Mouse (Mus musculus) adrenal gland, adult 8-10 months (tissue): ENCODE measurements at regions not wholly inside any gene's neighbourhood (a gene's known extent, or its start where the extent isn't known, plus 50 kb on each side); places are given as distances from the start of the nearest gene placed in this dataset.

Experiments used
- DNase-seq: peaks from one replicate; pipeline ENCODE4 v3.0.0; 2022

- DNase-seq: no peak
Observed at GRCm38 (mm10) chr9:67165486-67165885, 116.3 kb upstream of the Tpm1 start.

DNA sequence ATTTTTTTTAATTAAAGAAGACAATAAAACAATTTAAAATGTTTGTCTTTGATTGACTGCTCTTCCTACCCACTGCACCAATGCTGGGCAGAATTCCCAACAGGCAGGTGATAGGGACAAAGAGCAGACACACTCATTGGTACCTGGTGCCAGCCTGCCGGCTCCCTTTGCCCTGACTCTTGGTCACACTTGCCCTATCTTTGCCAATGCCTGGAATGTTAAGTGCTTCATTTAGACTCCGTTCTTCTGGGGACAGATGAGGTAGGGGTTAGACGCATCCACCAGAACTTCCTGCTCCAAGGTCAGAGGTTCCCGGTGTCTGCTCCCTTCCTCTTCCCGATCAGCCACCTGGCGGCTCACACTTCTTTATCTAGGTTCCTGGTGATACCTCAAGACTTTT, 114.5 kb upstream of the Tpm1 start:
- no peak for DNase-seq

DNA sequence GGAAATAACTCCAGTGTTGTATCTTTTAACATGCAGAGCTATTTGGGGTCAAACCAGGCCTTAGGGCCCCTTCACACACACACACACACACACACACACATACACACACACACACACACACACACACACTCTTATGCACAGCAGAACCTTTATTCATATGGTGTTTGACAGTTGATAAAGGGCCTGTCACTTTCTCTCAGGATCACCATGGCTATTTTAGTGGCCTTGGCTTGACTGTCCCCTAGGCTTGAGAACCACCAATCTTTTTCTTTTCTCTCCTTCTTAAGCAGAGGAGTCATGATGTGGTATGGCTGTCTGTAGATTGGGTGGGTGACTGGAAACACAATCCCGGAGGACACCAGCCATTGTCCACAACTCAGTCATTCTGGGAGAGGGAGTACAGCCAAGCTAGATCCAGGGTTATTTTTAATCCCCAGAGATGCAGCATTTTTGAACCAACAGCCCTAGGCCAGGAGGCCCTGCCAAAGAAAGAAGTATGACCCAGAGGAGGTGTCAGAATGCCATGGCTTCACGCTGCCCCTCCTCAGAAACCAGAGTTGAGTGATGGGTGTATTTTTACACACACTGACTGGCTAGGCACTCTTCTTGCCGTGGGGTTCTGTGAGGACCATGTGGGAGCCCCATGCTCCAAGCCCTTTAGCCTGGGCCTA, 111.7 kb upstream of the Tpm1 start:
- DNase-seq: no peak

DNA sequence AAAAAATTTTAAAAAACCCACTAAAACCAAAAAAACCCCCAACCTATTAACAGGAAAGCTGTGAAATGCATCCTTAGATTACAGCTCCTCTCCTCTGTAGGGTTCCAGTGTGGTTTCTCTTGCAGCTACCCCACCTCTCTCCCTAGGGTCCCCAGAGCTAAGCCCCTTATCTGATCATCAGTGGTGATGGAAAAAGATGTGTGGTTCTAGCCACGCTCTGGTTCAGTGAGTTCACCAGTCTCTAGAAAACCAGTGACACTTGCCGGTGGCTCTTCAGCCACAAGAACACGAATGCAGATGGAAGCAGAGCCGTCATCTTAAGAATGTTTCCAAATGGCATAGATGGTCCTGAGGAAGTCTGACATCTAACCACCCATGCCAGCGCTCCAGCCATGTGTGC, 111.1 kb upstream of the Tpm1 start:
- DNase-seq: no peak

GRCm38 (mm10) chr9:67156590-67157259, 107.5 kb upstream of the Tpm1 start:
- peak; percentile 44 for DNase-seq

- DNase-seq: no peak
Observed at GRCm38 (mm10) chr9:67154062-67154461, 104.9 kb upstream of the Tpm1 start.

- no peak for DNase-seq
Observed at GRCm38 (mm10) chr9:67153333-67153732, 104.1 kb upstream of the Tpm1 start.

- no peak for DNase-seq
Observed at GRCm38 (mm10) chr9:67147656-67148055, 98.5 kb upstream of the Tpm1 start.

GRCm38 (mm10) chr9:67145392-67145791, 96.2 kb upstream of the Tpm1 start:
- no peak for DNase-seq

DNA sequence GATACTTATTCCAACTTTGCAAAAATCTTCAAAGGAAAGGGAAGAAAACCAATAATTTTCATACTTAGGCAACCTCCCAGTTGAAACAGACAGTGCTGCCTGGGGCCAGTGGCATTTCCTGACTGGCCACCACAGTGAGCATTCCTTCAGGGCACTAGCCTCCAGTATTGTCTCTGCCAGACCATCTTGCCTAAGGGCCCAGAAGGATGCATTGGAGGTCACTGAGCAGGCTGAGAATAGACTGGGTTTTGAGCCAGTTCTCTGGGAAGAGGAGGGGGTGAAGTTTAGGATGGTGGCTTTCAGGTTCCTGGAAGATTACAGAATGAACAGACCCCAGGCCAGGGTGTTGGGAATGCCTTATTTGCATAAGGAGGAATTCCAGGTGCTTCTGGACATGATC, 95.3 kb upstream of the Tpm1 start:
- no peak for DNase-seq

DNA sequence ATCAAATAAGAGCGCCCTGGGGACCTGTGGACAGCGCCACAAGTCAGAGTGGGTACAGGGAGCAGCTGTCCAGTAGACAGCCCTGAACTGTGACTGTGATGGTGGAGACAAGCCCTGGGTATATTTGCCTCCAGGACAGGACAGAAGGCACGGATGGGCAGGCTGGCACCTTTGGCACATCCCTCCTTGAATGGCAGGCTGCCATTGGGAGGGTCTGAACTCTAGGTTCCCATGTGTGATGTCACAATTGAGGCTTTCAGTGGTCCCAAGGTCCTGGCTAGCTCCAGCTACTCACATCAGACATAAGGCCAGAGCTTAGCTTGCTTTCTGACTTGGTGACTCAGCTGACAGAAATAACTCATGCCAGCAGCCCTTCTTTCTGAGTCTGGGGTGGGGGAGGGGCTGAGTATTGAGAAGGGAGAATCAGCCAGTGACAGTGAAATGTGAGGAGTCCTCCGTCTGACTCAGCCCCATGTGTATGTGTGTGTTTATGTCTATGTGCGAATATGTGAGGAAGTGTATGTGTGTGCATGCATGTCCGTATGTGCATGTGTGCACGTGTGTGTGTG, 91.2 kb upstream of the Tpm1 start:
- peak; percentile 68 for DNase-seq

- DNase-seq: no peak
Observed at GRCm38 (mm10) chr9:67137681-67138080, 88.5 kb upstream of the Tpm1 start.

- DNase-seq: no peak
Observed at GRCm38 (mm10) chr9:67137141-67137540, 87.9 kb upstream of the Tpm1 start.

DNA sequence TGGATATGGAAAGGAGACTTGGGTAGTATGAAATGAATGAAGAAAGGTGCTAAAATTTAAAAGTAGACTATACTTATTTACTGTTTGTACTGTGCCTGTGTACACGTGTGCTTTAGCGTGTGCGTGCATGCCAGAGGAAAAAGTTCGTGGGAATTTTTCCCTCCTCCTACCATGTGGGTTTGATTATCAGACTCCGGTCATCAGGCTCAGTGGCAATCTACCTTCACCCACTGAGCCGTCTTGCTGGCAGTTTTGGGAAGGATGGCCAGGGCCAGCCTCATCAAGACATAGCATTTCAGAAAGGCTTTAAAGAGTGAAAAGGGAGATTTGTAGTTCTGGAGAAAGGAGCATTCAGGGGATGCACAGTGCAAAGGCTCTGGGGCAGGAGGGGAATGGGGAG, 87.0 kb upstream of the Tpm1 start:
- DNase-seq: no peak

GRCm38 (mm10) chr9:67134378-67134777, 85.2 kb upstream of the Tpm1 start:
- DNase-seq: no peak

GRCm38 (mm10) chr9:67132370-67132769, 83.2 kb upstream of the Tpm1 start:
- no peak for DNase-seq

- no peak for DNase-seq
Observed at GRCm38 (mm10) chr9:67130730-67131440, 81.7 kb upstream of the Tpm1 start.

DNA sequence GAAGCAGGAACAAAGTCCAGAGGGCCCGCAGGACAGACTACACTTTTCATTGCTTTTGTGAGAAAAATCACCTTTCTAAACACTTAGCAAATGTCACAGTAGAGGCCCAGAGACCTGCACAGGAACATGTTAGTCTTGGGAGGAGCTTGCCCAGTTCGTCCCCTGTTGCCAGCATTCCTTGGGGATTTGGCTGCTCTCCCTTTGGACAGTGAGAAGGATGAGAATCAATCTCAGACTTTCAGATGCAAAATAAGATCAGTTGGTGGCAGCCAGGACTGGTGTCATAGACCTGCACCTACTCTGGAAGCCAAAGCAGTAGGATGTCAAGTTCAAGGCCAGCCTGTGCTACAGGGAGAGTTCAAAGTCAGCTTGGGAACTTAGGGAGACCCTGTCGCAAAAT, 80.7 kb upstream of the Tpm1 start:
- DNase-seq: no peak

- DNase-seq: no peak
Observed at GRCm38 (mm10) chr9:67129095-67129494, 79.9 kb upstream of the Tpm1 start.

GRCm38 (mm10) chr9:67121691-67122090, 72.5 kb upstream of the Tpm1 start:
- no peak for DNase-seq

- no peak for DNase-seq
Observed at GRCm38 (mm10) chr9:67118880-67119644, 69.9 kb upstream of the Tpm1 start.

- no peak for DNase-seq
Observed at GRCm38 (mm10) chr9:67118429-67118828, 69.2 kb upstream of the Tpm1 start.

- DNase-seq: no peak
Observed at GRCm38 (mm10) chr9:67117639-67118038, 68.4 kb upstream of the Tpm1 start.
